Mouse (Mus musculus): ENCODE data around the gene Il12rb2. TPM values are rescaled to one million over a fixed set of nuclear protein-coding genes. Genes with fewer than 3 reads are reported as not detected.

Il12rb2 gene
- under 1 TPM in 1 of 2 experiments, not detected in 1; 0.18 TPM for total RNA-seq (2021)

DNA sequence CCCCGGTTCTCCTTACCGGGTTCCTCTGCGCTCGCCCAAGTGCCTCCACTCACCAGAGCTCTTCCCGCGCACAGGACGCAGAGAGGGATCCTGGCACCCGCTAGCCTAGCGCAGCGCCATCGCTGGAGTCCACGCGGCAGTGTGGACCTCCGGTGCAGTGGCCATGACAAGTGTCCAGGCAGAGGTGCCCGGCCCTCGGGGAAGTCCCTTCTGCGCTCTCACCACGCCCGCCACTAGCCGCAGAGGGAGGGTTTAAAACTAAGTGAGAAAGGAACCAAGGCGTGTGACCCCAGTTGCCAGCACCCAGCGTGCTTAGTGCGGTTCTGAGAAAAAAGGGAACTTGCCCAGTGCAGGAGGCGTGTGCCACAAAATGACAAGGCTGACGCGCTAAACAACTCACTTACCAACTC is at the start of gene Il12rb2:
Gene Il12rb2 (minus strand): TSS at position 207 of the 410 bp plus-strand sequence.
- DNase-seq, result peak; percentile 8

- no peak for DNase-seq
Measured at GRCm38 (mm10) chr6:67421761-67422160, 45.8 kb upstream of the Il12rb2 start.

GRCm38 (mm10) chr6:67416557-67416956 is 40.6 kb upstream of the Il12rb2 start:
- DNase-seq, result no peak

GRCm38 (mm10) chr6:67415276-67415675 is 39.3 kb upstream of the Il12rb2 start:
- DNase-seq, result no peak

DNA sequence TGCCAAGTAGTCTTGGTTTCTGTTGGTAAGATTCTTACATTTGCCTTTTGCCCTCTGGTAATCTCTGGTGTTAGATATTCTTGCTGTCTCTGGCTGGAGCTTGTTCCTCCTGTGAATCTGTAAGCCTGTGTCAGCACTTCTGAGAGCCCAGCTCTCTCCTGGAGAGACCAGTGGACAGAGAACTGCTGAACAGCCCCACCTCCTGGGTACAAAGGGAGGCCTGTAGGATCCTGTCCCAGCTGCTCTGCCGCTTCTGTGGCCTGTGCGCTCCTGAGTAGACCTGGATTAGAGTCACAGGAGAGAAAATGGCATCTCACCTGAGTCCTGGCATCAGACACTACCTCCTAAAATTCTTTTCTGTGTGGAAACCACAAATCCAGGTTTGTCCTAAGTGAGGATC is 37.4 kb upstream of the Il12rb2 start:
- no peak for DNase-seq

DNA sequence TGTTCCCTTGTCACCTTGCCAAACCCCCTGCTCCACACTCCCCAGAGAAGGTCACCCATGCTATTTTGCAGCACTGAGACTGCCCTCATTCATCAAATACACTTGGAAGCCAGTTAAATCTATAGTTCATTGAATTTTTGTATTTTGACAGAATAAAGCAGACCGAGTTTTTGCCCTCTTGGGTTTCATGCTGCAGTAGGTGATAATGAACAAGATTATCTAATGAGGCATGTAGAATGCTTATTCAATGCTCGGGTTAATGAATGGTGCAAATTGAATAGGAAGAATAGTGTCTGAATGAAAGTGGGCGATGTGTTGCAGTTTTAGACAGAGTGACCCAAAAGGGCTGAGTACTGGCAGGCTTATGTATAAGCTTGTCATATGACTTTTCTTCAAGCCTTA is 29.3 kb upstream of the Il12rb2 start:
- DNase-seq, result no peak

DNA sequence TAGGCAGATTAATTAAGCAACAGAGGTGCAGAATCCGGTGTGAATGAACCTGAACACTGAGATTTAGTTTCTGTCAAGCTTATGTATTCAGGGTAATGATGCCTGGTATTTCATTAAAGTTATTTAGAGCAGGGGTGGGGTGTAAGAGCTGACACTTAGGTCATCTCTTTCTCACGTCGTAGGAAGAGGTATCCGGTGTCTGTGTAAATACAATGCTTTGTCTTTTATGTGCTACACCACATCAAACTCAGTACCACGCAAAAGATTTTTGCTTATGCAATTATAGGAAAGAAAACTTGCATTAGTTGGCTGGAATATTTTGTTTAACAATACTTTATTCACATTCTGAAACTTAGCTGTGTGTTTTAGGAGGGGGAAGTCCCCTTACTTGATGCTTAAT is 23.6 kb upstream of the Il12rb2 start:
- DNase-seq, result no peak

DNA sequence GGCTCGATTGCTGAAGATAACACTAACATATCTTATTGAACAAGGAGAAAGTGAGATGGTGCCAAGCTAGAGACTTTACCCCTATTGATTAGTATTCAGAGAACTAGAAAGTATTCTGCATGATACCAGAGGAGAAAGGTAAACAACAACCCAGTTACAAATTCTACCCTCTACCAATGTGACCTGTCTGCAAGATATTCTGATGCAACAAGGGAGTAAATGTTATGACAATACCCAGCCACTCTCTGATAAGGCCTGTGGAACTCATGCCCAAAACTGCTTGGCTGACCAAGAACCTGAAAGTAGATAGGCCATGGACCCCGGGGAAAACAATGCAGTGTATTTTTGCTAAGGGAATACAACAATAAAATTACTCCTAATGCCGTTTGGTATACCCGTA is 10.2 kb downstream of the Il12rb2 start:
- DNase-seq, result no peak

- no peak for DNase-seq
Measured at GRCm38 (mm10) chr6:67348065-67348464, 27.9 kb downstream of the Il12rb2 start.

- DNase-seq, result no peak
Measured at GRCm38 (mm10) chr6:67339494-67339893, 36.5 kb downstream of the Il12rb2 start.

DNA sequence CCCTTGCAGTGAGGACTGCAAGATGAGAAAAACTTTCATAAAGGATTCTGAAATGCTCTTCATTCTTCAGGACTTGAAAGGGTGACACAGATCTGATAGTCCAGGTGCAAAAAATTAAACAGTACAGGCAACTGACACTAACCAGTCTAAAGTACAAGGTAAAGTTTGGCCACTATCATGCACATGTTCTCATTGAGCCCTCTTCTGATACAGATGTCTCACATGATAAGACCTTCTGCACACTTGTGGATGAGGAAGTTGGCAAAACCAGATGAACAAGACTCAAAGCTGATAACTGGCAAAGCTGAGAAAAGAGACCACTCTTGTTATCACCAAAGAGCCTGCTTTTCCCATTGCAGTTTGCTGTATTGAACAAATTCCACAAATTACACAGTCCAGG is 38.0 kb downstream of the Il12rb2 start:
- DNase-seq, result no peak

GRCm38 (mm10) chr6:67323788-67324187 is 52.2 kb downstream of the Il12rb2 start:
- no peak for DNase-seq

DNA sequence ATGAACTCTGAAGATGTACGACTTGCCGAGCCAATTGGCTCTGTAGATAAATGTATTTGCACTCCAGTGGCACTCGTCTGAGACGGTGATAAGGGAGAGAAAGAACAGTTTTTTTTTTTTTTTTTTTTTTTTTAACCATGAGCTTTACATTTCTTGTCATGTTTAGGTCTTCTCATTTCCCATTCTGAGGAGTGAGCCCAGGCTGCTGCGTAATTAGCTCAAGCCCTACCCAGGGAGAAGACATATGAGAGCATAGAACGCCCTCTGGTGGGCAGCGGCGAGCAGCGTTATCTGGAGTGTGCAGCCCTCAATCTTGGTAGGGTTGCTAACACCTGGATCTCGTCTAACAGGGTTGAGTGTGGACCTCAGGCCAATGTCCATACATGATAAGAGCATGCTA is 57.5 kb downstream of the Il12rb2 start:
- peak; percentile 81 for DNase-seq

DNA sequence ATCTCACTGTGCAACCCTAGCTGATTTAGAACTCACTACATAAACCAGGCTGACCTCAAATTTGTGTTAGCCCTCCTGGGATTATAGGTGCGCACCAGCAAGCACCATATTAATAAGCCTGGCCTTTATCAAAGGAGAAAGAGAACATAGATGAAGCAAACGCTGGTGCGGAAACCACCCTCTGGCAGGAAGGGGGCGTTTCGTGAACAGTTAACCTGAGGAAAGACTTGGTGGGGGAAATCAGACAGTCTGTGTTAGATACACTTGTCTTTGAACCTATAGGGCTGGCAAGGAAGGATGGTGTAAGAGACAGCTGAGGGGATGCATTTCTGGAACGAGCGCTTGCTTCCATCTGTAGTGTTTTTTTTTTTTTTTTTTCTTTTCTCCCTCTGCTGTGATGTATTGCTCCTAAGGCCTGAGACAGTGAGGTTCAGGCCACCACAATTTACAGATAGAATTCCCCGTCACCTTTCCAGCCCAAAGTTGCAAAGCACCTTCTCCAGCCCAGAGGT is 58.1 kb downstream of the Il12rb2 start:
- DNase-seq, result no peak

DNA sequence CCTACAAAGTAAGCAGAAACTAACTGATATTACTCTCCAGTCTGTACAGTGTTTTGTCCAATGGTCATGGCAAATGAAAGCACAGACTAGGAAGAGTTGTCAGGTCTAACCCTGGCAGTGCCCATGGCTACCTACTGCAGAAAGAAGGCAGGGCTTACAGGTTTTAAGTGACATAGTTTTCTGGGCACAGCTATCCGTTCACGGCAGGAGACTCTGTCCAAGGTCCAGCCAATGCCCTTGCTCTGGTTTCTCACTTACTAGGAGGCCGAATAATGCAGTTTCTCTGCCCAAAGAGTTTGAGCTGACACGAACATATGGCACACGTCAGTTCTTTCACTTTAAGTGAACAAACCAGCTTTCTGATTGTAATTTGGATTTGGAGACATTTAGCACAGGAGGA is 58.9 kb downstream of the Il12rb2 start:
- no peak for DNase-seq

DNA sequence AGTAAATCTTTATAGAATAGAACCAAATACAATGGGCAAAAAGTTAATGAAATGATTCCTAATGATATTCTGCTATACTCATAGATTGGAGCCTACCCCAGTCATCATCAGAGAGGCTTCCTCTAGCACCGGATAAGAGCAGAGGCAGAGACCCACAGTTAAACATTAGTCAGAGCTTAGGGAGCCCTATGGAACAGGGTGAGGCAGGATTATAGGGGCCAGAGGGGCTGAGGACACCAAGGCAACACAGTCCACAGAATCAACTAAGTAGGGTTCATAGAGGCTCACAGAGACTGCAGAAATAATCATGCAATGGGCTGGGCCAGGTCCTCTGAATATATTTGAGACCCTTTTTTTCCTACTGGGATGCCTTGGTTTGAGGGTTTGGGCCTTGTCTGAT is 61.3 kb downstream of the Il12rb2 start:
- no peak for DNase-seq

GRCm38 (mm10) chr6:67309752-67310151 is 66.2 kb downstream of the Il12rb2 start:
- DNase-seq, result no peak

- no peak for DNase-seq
Measured at GRCm38 (mm10) chr6:67308994-67309393, 67.0 kb downstream of the Il12rb2 start.

- DNase-seq, result no peak
Measured at GRCm38 (mm10) chr6:67303210-67303609, 72.8 kb downstream of the Il12rb2 start.

DNA sequence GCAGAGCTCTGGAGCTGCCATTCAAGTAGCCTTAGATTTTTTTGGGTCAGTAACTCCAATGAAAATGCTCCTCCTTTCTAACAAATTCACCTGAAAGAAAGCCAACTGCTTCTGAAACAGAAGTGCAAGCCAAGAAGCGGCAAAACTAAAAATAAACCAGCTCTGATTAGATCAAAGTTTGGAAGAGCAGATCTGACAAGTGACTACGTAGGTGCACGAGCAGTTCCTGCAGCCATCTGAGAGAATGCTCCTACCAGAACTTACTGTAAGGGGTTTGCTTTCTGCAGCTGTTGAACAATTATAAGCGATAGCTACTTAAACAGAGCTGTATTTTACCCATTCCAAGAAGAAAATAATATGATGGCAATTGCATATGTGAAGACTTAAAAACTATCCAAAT is 73.5 kb downstream of the Il12rb2 start:
- no peak for DNase-seq

DNA sequence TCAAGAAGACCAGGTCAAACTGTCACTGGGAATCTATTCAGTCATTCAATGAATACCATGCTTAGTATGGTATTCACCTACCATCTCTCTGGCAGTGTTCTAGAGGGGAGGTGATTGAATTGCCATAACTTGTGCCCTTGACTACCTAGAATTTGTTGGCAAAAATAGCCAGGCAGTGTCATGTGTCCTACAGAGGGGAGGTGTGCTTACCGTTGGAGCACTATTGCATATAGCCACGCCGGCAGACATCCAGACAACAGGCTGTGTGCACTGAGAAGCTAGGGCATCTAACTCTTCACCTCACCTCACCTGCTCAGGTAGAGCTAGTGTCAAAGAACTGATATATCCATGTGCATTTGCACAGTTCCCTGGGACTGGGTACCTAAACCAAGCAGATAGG is 74.8 kb downstream of the Il12rb2 start:
- no peak for DNase-seq

- DNase-seq, result no peak
Measured at GRCm38 (mm10) chr6:67300710-67301163, 75.3 kb downstream of the Il12rb2 start.

DNA sequence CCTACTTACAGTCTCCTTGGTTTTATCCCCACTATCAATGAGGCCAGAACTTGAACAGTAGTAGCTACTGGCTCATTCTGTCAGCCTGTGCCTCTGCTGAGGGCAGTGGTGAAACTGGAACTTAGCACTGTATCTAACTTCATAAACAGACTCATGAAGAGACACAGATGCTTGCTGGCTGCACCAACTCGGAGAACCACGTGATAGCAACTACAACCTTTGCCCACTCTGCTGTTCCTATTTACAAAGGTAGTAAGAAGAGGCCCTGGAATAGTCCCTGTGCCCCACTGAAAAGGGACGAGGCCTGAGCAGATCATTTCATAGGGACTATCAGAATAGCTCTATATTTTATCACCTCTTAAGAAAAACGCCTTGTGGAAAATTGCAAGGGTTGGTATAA is 75.7 kb downstream of the Il12rb2 start:
- no peak for DNase-seq

- DNase-seq, result no peak
Measured at GRCm38 (mm10) chr6:67298742-67299141, 77.2 kb downstream of the Il12rb2 start.

- DNase-seq, result no peak
Measured at GRCm38 (mm10) chr6:67296126-67296525, 79.9 kb downstream of the Il12rb2 start.

Measured in heart, postnatal 4 days (tissue).